Mouse (Mus musculus): ENCODE data around the gene Serpinc1.

GRCm38 (mm10) chr1:161004942-161005341 lies 26.6 kb downstream of the Serpinc1 start:
- TF ChIP-seq POLR2A (IDR thresholded peaks at IDR 0.05; ENCODE audit: borderline replicate concordance, low read depth, low read length) (no peak), CTCF (IDR thresholded peaks at IDR 0.05; ENCODE audit: low read depth, low read length) (no peak)
